Mouse (Mus musculus): Measurements from ENCODE around the gene Hspa1l.
A peak's percentile ranks its signal among the peaks of the same experiment; 100 is the strongest.
"Not testable (repeated sequence)": the region's sequence is repeated elsewhere in the genome, so short reads cannot be mapped to it uniquely, and the experiment has no call there.

Gene Hspa1l

DNA sequence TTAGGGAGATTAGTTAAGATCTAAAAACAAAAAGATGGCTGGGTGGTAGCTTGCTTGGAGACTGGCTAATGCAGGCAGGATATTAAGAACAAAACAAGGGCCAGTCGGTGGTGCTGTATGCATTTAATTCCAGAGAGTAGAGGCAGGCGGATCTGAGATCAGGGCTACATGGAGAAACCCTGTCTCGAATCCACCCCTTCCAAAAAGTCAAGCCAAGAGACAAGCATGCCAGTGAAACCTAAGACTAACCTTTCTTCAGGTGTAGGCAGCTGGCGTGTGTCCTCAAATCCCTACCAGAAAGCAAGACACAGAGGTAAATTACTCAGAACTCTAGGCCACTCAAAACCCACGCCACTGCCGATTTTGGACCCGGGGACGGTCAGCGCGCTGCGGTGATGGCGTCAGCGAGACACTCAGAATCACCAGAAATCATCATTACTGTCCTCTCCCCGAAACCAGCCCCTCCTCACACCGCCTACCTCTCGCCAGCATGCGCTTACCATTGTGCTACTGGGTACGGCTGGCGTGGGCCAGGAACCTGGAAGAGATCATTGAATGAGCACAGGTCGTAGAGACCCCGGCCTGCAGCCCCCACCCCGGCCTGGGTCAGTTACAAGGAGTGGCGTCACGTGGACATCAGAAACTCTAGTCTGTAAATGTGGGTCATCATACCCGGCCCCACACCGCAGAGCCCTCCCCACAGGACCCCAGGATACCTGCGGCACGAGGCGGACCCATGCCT is 20.7 kb upstream of the Hspa1l start:
- DNase-seq, result no peak

DNA sequence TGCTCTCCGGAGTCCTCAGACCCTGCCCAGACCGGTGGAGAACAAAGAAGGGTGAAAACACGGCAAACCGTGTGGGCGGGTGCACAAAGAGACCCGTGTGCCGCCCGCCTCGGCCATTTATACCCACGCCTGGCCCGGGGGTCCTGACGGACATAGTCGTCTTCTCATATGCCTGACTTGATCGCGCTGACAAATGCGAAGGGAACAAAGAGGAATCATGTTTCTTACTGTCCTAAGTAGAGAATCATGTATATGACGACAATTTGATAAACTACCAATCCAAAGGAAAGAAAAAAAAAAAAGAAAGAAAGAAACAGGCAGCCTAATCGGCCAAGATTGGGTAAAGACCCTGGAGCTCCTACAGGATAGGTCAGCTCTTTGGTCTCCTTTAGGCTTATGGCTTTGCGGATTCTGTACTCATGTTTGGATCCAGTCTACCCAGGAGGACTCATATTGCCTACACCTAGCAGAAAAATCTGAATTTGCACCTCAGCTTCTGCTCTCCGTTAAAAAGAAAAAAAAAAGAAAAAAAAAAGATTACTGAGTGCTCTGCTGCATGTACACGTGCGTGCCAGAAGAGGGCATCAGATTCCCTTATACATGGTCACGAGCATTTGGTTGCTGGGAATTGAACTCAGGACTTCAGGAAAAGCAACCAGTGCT is 20.0 kb upstream of the Hspa1l start:
- peak; percentile 99 for DNase-seq

DNA sequence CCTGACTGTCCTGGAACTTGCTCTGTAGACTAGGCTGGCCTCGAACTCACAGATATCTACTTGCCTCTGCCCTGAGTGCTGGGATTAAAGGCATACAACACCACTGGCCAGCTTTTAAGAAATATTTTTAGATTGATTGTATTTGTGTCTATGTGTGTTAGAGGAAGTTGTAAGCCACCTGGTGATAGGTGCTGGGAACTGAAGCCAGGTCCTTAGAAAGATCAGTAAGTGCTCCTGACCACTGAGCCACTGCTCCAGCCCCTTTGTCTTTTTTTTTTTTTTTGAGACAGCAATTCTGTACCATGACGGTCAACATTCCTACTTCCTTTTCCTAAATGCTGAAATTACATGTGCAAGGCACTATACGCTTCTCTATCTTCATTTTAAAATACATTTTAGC is 19.2 kb upstream of the Hspa1l start:
- DNase-seq, result no peak

DNA sequence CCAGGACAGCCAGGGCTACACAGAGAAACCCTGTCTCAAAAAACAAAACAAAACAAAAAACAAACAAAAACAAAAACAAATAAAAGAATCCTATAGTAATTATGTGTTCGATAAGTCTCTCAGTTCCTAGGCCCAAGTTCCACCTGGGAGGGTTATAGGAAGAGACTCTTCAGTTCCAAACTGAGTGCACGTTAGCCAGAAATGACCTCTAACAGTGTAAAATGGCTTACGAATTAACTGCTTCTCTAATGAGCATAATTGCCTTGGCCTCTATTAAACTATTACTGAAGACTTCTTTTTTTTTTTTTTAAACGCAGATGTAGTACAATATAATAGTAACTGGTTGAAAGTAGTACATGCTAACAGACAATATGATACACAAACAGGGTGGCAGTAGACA is 18.6 kb upstream of the Hspa1l start:
- no peak for DNase-seq

DNA sequence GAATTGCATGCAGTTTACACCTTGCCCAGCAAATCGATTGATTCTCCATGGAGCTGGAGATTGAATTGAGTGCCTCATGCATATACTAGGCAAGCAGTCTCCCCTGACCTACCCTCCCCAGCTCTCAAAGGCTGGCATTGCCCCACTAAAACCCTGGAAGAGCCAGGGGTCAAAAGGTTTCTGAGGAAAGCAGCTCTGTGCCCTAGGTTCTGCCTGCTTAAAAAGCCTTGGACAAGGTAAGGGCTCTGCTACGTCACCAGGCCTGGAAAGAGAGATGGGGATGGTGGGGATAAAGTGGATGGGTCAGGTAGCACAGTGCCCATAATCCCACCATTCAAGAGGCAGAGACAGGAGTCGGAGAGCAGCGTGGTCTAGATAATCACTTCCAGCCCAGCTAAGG is 17.7 kb upstream of the Hspa1l start:
- peak; percentile 90 for DNase-seq

DNA sequence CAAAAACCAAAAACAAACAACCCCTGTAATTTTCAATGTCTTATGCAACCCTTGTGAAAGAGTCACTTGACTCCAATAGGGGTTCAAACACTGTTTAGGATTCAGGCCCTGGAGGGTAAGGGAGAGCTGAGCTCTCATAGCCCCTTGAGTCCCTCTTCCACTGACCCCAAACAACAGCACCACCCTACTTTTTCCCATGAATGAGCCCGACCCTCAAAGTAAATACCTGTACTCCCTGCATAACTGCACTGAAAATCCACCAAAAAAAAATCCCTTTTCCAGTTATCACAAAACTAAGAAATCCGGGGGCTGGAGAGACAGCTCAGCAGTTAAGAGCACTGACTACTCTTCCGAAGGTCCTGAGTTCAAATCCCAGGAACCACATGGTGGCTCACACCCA is 16.6 kb upstream of the Hspa1l start:
- no peak for DNase-seq

DNA sequence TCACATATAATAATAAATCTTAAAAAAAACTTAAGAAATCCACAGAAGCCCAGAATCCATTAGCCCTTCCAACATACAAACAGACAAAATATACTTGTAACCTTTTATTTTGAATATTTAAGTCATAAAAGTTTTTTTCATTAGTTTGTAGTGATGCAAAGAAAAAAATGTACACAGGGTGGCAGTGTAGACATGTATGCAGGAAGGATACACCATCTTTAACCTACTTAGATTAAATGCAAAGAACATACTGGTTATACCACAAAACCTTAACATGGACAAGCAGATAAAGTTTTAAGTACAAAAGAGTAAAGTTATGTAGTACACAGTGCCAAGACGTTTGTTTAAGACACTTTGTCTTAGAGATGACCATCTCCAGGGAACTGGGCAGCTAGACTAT is 16.2 kb upstream of the Hspa1l start:
- no peak for DNase-seq

DNA sequence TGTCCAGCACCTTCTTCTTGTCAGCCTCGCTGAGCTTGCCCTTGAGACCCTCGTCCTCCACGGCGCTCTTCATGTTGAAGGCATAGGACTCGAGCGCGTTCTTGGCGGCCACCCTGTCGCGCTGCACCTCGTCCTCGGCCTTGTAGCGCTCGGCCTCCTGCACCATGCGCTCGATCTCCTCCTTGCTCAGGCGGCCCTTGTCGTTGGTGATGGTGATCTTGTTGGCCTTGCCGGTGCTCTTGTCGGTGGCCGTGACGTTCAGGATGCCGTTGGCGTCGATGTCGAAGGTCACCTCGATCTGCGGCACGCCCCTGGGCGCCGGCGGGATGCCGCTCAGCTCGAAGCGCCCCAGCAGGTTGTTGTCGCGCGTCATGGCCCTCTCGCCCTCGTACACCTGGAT is 15.2 kb upstream of the Hspa1l start:
- DNase-seq, result peak; percentile 94

DNA sequence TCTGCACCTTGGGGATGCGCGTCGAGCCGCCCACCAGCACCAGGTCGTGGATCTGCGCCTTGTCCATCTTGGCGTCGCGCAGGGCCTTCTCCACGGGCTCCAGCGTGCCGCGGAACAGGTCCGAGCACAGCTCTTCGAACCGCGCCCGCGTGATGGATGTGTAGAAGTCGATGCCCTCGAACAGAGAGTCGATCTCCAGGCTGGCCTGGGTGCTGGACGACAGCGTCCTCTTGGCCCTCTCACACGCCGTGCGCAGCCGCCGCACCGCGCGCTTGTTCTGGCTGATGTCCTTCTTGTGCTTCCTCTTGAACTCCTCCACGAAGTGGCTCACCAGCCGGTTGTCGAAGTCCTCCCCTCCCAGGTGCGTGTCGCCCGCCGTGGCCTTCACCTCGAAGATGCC is 14.5 kb upstream of the Hspa1l start:
- peak; percentile 90 for DNase-seq

DNA sequence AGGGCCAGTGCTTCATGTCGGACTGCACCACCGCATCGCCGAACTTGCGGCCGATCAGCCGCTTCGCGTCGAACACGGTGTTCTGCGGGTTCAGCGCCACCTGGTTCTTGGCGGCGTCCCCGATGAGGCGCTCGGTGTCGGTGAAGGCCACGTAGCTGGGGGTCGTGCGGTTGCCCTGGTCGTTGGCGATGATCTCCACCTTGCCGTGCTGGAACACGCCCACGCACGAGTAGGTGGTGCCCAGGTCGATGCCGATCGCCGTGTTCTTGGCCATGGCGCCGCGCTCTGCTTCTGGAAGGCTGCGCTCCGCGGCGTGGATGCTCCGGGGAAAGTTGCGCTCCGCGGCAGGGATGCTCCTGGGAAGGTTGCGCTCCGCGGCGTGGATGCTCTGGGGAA is 13.8 kb upstream of the Hspa1l start:
- DNase-seq, result peak; percentile 87

DNA sequence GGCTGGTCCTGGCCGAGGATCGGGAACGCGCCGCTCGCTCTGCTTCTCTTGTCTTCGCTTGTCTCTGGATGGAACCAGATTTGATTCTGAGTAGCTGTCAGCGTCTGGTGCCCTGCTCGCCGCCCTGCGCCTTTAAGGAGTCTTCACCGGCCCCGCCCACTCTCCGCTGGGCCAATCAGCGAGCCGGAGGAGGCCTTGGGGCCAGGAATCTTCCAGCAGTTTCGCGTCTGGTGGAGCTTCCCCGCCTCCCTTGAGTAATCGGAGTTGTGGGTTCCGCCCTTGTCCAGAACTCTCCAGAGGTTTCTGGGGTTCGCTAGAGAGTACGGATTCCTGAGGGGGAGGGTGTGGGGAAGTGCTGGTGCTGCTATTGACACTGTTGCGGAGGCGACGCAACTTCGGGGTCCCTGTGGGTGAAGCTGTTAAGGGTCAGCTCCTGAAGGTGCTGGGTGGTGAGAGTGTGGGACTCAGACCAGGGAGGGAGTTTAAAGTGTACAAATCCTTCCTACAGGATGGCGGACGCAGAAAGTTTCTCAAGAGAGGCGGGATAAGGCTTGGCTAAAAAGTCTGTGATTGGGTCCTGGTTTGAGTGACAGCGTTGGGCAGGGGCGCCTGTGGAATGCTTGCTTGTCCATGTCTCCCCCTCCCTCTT is 13.2 kb upstream of the Hspa1l start, which contains the start of gene Hspa1b:
Gene Hspa1b, minus strand, starts transcription at position 109 of the 649 bp plus-strand sequence.
- peak; percentile 99 for DNase-seq

DNA sequence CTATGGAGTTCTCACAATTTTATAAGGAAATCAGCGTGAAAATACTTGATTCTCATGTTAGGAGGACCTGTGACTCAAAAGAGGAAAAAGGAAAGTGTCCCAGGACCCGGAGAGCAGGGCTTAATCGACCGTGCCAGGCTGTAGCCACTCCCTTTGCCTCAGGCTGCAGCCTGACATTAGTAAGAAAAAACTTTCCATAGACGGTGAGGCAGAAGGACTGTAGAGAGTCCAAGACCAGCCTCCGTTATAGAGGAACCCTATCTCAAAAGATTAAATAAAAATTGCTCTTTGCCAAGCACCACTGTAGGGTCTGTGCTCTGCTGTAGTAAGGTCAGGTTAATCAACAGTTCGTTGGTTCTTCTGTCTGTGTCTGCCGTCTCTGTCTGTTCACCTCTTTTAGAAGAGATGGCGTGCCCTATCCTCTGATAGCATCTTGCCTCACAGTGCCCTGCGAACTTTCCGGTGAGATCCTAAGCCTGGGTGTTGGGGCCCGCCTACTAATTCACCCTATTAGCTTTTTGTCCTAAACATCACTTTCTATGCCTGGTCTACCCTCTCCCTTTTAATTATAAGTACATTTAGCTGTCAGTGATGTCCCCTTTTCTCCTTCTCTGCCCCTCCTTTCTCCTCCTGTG is 12.5 kb upstream of the Hspa1l start:
- DNase-seq, result peak; percentile 96

DNA sequence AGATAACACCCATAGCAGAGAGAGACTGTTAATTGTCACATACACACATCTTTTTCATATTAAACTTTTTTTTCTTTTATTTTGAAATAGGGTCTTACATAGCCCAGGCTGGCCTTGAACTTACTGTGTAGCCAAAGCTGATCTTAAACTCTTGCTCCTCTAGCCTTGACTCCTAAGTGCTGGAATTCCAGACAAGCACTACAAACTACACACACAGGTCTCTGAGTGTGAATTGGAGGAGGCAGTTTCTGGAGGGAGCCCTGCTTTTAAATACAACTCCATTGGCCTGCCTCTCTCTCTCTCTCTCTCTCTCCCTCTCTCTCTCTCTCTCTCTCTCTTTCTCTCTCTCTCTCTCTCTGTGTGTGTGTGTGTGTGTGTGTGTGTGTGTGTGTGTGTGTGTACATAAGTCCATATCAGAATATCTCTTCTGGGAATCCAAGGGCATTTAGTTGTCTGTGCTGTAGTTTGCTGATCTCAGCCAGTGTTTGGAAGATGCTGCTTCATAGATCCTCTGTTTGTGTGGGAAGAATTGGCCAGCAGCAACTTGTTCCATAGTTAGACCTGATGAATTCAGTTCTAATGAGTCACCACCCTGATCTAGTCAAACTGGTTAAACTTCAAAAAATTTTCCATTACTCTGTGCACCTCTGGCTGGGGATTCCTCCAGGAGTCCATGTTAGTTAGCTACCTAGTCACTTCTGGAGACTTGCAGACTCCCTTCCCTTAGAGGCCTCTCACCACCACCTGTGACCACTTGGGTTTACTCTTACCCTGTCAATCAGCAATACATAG is 11.6 kb upstream of the Hspa1l start:
- peak; percentile 84 for DNase-seq

DNA sequence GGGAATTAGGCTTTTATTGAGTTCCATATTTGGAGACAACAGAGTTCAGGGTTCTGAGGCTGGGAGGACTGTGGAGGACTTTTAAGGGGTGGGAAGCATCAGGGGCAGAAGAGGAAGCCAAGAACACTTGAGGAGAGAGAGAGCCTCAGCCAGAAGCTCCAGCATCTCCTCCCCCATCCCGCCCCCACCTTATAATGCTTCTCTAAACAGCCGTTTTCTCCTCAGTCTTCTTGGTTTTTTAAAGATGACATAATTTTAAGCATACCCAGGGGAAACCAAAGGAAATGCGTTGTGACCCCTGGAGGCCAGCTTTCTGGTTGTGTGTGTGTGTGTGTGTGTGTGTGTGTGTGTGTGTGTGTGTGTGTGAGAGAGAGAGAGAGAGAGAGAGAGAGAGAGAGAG is 10.4 kb upstream of the Hspa1l start:
- DNase-seq, result peak; percentile 95

DNA sequence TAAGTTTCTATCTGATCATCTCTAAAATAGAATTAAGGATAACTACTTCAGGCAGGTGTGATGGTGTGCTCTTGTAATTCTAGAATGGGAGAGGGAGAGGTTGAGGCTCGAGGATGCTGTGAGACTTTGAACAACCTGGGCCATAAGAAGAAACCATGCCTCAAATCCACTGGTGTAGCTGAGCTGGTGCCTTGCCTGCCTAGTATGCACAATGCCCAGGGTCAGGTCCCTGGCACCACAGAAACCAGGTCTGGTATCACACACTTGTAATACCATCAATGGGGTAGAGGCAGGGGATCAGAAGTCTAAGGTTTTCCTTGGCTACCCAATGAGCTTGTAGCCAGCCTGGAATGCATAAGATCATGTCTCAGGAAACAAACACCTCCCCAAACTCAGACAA is 9.7 kb upstream of the Hspa1l start:
- DNase-seq, result peak; percentile 91

DNA sequence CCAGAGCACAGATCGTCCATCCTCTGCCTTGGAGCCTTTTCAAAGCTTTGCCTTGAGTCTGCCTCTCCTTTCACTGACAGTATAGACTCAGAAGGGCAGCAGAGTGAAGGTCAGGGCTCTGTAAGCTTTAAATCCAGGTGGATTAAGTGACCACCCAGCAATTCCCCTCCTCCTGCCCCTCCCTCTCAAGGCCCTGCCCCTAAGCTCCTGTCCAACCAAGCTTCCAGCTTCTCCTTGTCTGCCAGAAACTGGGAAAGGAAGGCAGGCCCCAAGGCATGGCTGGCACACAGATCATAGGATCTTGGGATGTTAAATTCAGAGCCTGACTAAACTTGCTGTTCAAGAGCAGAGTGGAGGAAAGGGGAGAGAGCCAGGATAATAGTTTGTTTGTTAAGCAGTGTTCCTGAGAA is 7.9 kb upstream of the Hspa1l start:
- DNase-seq, result peak; percentile 93

DNA sequence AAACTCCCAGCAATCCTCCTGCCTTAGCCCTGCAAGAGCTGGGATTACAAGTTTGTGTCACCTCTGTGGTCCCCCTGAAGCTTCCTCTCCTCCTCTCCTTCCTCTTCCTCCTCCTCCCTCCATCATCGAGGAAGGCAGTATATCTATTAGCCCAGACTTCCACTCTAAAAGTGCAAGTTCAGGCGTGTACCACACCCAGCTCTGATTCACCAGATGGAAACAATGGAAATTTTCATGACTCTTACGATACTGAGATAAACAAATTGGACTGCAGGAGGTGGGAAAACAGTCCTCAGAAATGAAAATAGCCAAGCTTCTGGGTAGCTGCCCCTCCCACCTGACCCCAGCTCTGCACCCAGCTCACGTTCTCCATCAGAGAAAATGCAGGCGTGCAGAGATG is 6.9 kb upstream of the Hspa1l start:
- DNase-seq, result peak; percentile 92

DNA sequence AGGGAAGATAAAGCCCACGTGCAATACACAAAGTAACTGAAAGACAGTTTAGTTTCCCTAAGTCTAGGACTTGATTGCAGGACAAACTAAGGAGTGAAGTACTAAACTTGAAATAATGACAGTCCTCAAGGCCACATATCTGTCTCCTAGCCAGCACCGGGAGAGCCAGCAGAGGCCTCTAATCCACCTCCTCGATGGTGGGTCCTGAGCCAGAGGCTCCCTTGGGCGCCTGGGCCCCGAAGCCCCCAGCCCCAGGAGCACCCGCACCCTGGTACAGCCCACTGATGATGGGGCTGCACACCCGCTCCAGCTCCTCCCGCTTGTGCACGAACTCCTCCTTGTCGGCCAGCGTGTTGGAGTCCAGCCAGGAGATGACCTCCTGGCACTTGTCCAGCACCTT is 2.7 kb upstream of the Hspa1l start, which contains the start of gene Gm20481:
Gene Gm20481, plus strand, starts transcription at position 91 of the 400 bp plus-strand sequence.
- not testable (repeated sequence) for DNase-seq

DNA sequence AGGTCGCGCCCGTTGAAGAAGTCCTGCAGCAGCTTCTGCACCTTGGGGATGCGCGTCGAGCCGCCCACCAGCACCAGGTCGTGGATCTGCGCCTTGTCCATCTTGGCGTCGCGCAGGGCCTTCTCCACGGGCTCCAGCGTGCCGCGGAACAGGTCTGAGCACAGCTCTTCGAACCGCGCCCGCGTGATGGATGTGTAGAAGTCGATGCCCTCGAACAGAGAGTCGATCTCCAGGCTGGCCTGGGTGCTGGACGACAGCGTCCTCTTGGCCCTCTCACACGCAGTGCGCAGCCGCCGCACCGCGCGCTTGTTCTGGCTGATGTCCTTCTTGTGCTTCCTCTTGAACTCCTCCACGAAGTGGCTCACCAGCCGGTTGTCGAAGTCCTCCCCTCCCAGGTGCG is 1.7 kb upstream of the Hspa1l start:
- DNase-seq, result peak; percentile 91

DNA sequence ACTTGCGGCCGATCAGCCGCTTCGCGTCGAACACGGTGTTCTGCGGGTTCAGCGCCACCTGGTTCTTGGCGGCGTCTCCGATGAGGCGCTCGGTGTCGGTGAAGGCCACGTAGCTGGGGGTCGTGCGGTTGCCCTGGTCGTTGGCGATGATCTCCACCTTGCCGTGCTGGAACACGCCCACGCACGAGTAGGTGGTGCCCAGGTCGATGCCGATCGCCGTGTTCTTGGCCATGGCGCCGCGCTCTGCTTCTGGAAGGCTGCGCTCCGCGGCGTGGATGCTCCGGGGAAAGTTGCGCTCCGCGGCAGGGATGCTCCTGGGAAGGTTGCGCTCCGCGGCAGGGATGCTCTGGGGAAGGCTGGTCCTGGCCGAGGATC is 822 bp upstream of the Hspa1l start:
- DNase-seq, result not testable (repeated sequence)

DNA sequence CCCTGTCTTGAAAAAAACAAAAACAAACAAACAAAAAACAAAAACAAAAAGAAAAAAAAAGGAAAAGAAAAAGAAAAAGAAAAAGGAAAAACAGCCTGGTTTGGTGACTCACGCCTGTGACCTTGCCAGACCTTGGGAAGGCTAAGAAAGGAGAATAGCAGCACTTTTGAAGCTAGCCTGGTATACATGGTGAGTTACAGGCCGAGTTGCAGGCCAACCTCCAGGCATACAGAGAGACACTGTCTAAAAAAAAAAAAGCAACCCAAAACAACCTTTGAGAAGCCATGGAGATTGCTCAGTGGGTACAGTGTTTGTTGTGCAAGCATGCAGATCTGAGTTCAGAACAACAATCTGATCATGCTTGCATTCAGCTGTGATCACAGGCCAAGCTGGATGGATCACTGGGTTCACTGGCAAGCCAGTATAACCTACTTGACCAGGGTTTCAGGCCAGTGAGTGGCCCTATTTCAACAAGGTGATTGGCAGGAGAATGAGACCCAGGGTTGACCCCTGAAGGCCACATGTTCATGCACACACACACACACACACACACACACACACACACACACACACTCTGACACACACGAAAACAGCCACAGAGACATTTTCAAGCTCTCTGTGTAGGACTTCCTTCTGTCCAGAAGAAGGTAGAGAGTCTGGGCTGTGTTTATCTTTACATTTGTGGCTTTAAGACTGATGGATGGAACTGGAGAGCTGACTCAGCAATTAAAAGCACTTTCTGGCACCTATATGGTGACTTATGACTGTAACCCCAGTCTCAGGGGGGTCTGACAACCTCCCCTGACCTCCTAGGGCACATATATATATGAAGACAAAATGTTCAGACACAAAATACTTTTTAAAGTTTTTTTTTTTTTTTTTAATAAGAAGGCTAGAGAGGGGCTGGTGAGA is 3.3 kb downstream of the Hspa1l start:
- no peak for DNase-seq

DNA sequence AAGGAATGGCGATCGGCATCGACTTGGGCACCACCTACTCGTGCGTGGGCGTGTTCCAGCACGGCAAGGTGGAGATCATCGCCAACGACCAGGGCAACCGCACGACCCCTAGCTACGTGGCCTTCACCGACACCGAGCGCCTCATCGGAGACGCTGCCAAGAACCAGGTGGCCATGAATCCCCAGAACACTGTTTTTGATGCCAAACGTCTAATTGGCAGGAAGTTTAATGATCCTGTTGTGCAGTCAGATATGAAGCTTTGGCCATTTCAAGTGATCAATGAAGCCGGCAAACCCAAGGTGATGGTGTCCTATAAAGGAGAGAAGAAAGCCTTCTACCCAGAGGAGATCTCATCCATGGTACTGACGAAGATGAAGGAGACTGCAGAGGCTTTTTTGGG is 4.5 kb downstream of the Hspa1l start:
- peak; percentile 89 for DNase-seq
